Mouse (Mus musculus) erythroblast, embryonic 14.5 days (primary cell): ENCODE measurements around the gene Prl2c3.
"Not testable (repeated sequence)": the region's sequence is repeated elsewhere in the genome, so short reads cannot be mapped to it uniquely, and the experiment has no call there.

Experiments used
- GATA1 ChIP-seq: IDR thresholded peaks from 2 replicates; pipeline ENCODE4 v1.6.1; 2012; ENCODE audit warnings: low read length, inconsistent platforms, mixed read lengths
- TAL1 ChIP-seq: IDR thresholded peaks from 3 replicates; pipeline ENCODE4 v1.6.1; 2012; ENCODE audit warnings: low read length, inconsistent platforms, mixed read lengths

- TF ChIP-seq GATA1, TAL1: not testable (repeated sequence)
Observed at GRCm38 (mm10) chr13:12848254-12848653, 48.4 kb upstream of the Prl2c3 start.
